ENCODE assay signal across 15 mouse cellular contexts in genomic region chr5:141058863-141059262, GRCm38 (mm10).
"Had no signal": no experiment of that assay in that cellular context is flagged by ENCODE, and none has a peak within 500 bp of the region (broad histone marks: within the 10 kb centered on the region; RNA-seq: fewer than 3 reads in every experiment).

No protein-coding gene starts in this region.

- H3K4me3 ChIP-seq: neural tube, embryonic 12.5 days; neural tube, embryonic 13.5 days; neural tube, embryonic 15.5 days; stomach, embryonic 15.5 days had no signal

- DNase-seq: retina, postnatal 1 day; right cerebral cortex, postnatal 14 days; right cerebral cortex, postnatal 4 days; spleen, adult 18-20 months; thymus, adult 18-20 months; thymus, adult 2 months; thymus, postnatal 14 days; thymus, postnatal 25 days; thymus, postnatal 36 days; thymus, postnatal 4 days had no signal

- H3K27ac ChIP-seq: neural tube, embryonic 12.5 days; neural tube, embryonic 13.5 days; neural tube, embryonic 15.5 days; stomach, embryonic 15.5 days; stomach, postnatal 0 days had no signal

- H3K36me3 ChIP-seq: neural tube, embryonic 12.5 days; neural tube, embryonic 13.5 days; neural tube, embryonic 15.5 days; stomach, embryonic 15.5 days had no signal

- H3K4me2 ChIP-seq: neural tube, embryonic 12.5 days; neural tube, embryonic 13.5 days; neural tube, embryonic 15.5 days; stomach, embryonic 15.5 days had no signal

- H3K27me3 ChIP-seq: neural tube, embryonic 12.5 days; neural tube, embryonic 13.5 days; neural tube, embryonic 15.5 days; stomach, embryonic 15.5 days had no signal

- H3K9ac ChIP-seq: neural tube, embryonic 12.5 days; neural tube, embryonic 13.5 days; neural tube, embryonic 15.5 days; stomach, embryonic 15.5 days had no signal

- H3K4me1 ChIP-seq: neural tube, embryonic 12.5 days; neural tube, embryonic 13.5 days; neural tube, embryonic 15.5 days; stomach, embryonic 15.5 days had no signal

- H3K9me3 ChIP-seq: neural tube, embryonic 12.5 days; neural tube, embryonic 15.5 days; stomach, embryonic 15.5 days had no signal
